Mouse (Mus musculus) kidney, adult 8-10 months (tissue): Measurements from ENCODE around the gene Ttc13.

Source experiments
- DNase-seq, 2 experiments: peaks; one replicate each; pipeline ENCODE4 v3.0.0; 2022

The Ttc13 gene

GRCm38 (mm10) chr8:124653568-124654475, 68.0 kb downstream of the Ttc13 start:
- DNase-seq = no peak

DNA sequence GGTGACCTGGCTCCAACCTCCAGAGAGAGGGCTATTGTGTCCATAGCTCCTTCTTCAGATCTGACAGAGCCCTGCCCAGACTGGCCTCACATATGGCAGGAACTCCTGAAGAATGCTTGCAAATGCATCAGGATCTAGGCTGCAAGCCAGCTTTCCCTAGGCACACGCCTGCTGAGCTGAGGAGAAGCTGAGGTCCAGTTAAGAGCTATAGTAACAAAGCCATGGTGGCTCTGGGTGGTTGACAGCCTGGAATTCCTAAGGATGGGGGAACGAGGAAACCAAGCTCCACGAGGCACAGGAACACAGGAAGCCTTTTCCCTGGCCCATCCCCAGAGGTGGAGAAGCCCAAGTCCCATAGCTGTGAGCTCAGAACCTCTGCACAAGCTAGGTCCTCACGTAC, 69.2 kb downstream of the Ttc13 start:
- no peak for DNase-seq

GRCm38 (mm10) chr8:124651776-124652175, 70.0 kb downstream of the Ttc13 start:
- DNase-seq = peak; percentile 80 to 83

- no peak for DNase-seq
These were observed 73.5 kb downstream of the Ttc13 start for GRCm38 (mm10) chr8:124648311-124648710.

GRCm38 (mm10) chr8:124643540-124644339, 78.0 kb downstream of the Ttc13 start:
- DNase-seq = peak; percentile 38 to 43

GRCm38 (mm10) chr8:124641599-124641998, 80.2 kb downstream of the Ttc13 start:
- no peak for DNase-seq

GRCm38 (mm10) chr8:124635247-124635502, 86.6 kb downstream of the Ttc13 start:
- no peak for DNase-seq

GRCm38 (mm10) chr8:124634411-124635246, 87.2 kb downstream of the Ttc13 start:
- DNase-seq = peak in 1 of 2 experiments; percentile 40

DNA sequence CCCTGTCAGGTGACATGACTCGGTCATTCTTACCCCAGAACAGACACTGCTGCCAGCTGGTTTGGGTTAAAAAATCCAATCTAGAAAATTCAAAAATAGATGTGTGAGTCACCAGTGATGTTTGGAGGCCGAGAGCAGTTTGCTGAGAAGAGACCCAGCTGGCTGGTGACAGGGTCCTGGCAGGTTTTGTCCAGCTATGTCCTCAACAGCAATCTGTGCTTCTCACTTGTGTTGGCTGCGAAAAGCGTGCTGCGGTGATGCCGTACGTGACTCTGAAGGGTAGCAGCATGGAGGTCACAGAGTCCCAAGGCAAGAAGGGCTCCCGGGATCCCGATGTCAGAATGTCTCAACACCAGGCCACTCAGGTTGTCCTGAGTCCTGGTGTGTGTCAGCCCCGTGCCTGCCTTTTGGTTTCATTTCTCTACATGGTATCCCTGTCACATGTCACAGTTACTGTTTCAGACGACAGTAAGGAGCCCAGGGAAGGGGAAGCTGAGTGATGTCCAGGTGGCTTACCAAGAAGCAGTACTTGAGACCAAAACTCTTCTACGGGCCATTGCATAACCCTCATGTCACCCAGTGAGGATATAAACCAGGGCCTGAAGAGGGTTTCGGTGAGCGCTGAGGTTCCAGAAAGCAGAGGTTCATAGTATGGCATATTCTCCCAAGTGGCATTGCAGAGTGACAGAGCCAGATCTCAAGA, 88.6 kb downstream of the Ttc13 start:
- DNase-seq = peak; percentile 30 to 45

GRCm38 (mm10) chr8:124631966-124632365, 89.8 kb downstream of the Ttc13 start:
- no peak for DNase-seq

DNA sequence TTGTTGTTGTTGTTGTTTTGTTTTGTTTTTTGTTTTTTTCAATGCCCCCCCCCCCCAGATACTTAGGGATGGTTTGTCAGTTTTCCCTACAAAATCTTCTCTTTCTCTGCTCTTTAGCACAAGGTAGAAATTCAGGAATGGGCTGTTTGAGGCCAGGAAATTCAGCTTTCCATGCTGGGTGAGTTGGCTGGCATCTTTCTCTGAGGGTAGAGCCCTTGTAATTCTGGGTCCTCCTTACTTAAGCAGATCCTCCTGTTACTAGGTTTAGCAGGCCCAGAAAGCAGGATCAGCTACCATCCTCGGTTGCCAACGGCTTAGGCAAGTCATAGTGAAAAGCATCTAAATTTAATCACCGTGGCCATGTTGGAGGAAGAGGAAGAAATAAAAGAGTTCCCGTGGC, 90.9 kb downstream of the Ttc13 start:
- no peak for DNase-seq

GRCm38 (mm10) chr8:124630489-124630888, 91.3 kb downstream of the Ttc13 start:
- no peak for DNase-seq

DNA sequence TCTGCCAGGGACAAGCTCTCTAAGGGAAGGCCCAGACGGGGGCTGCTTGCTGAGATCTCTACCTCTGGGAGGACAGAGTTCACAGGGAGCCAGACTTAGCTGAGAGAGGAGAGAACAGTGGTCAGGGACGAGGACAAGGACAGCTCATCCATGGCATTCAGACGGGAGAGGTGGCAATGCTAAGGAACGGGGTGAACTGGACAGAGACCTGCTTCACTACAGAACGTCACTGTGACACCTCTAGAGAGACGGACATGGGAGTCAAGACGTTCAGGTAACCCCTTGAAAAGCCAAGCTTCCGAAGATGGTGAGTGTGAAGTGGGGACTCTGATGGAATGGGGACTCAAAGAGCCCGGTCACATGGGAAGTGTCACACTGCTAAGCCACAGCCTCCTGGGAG, 95.5 kb downstream of the Ttc13 start:
- no peak for DNase-seq
